In the genomic region with DNA sequence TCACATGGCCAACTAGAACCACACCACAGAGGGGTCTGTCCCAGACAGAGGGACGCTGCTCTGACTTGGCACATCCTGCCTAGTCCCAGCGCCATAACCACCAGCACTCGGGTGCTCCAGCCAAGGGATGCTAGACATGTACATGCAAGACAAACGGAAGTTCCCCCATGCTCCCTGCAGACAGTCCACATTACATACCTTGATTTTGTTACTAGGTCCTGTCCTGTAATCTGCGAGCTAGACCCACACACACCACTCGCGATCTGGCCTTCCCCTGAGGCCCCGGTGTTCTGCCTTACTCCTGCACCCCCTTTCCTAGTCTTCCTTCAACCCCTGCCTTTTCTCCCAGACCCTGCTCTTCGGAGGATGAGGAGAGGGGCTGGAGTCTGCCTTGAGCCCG, we compare ENCODE assay signal across 8 mouse cellular contexts. TPM values are rescaled to one million over a fixed set of nuclear protein-coding genes. Genes with fewer than 3 reads are reported as not detected.
DNase-seq lines count a peak whose midpoint lies in the region; ATAC-seq and TF ChIP-seq lines count a peak whose summit lies in the region.

No protein-coding gene starts in this region.

- H3K36me3 ChIP-seq in forebrain, embryonic 14.5 days (ENCODE audit: control insufficient read depth, insufficient read depth, low read length) = peaks cover 26% of the 10 kb centered on the region
- peaks cover 17% of the 10 kb centered on the region for H3K36me3 ChIP-seq in liver, embryonic 16.5 days (ENCODE audit: control insufficient read depth, insufficient read depth)

- DNase-seq in gastrocnemius, adult 2 months = peak; percentile 24
- DNase-seq in gastrocnemius, postnatal 25 days = no peak
- DNase-seq in 416B (ENCODE audit: low read depth) = peak; percentile 45
- no peak for DNase-seq in forebrain, embryonic 14.5 days (ENCODE audit: low spot score)
- no peak for DNase-seq in adrenal gland, adult (ENCODE audit: inconsistent age in 2 of 2, low spot score in 1 of 2)
- DNase-seq in left cerebral cortex, adult 9 months (ENCODE audit: low spot score in 2 of 2) = no peak
- DNase-seq in spleen, postnatal 14 days (ENCODE audit: low spot score in 2 of 2) = no peak

- peak overlapping the region; percentile 66 for H3K4me2 ChIP-seq in forebrain, embryonic 14.5 days (ENCODE audit: low read length)
- H3K4me2 ChIP-seq in liver, embryonic 16.5 days (ENCODE audit: low read depth, low read length) = peak overlapping the region; percentile 89

- intact Hi-C loops in gastrocnemius, adult 2 months (cut with DNase I) = no loop called here

- H3K9me3 ChIP-seq in forebrain, embryonic 14.5 days (replicated peaks; ENCODE audit: control insufficient read depth, low read length) = no peaks in the 10 kb centered on the region
- H3K9me3 ChIP-seq in liver, embryonic 16.5 days (replicated peaks; ENCODE audit: control insufficient read depth, low read length) = no peaks in the 10 kb centered on the region

- H3K4me3 ChIP-seq in gastrocnemius, adult 2 months = peak overlapping the region; percentile 73
- peak overlapping the region; percentile 35 for H3K4me3 ChIP-seq in forebrain, embryonic 14.5 days (ENCODE audit: low read depth, low read length)
- H3K4me3 ChIP-seq in liver, embryonic 16.5 days (ENCODE audit: low read depth, low read length) = peak overlapping the region; percentile 74

- H3K9ac ChIP-seq in forebrain, embryonic 14.5 days (ENCODE audit: low read length) = peak overlapping the region; percentile 62
- peak overlapping the region; percentile 74 for H3K9ac ChIP-seq in liver, embryonic 16.5 days (ENCODE audit: low read depth, low read length)

- WGBS in forebrain, embryonic 14.5 days = 44% methylated on average over 10 of the region's 10 CpGs
- WGBS in liver, embryonic 16.5 days (ENCODE audit: insufficient replicate concordance) = 4% methylated on average over 10 of the region's 10 CpGs

- ATAC-seq in forebrain, embryonic 14.5 days = no peak
- no peak for ATAC-seq in liver, embryonic 16.5 days (ENCODE audit: low read depth)

- peaks cover 6% of the 10 kb centered on the region; the same call in 1 of the 2 replicates for H3K4me1 ChIP-seq in forebrain, embryonic 14.5 days (ENCODE audit: control insufficient read depth, insufficient read depth, low read length)
- H3K4me1 ChIP-seq in liver, embryonic 16.5 days (ENCODE audit: control insufficient read depth, low read depth, low read length) = peaks cover 26% of the 10 kb centered on the region

- no peaks in the 10 kb centered on the region for H3K27me3 ChIP-seq in forebrain, embryonic 14.5 days (replicated peaks; ENCODE audit: control insufficient read depth, insufficient read depth, low read length)
- no peaks in the 10 kb centered on the region for H3K27me3 ChIP-seq in liver, embryonic 16.5 days (ENCODE audit: control insufficient read depth, insufficient read depth, low read depth, low read length)

- TF ChIP-seq CTCF in gastrocnemius, adult 2 months (IDR thresholded peaks at IDR 0.05) = no peak

- peak overlapping the region; percentile 81 for H3K27ac ChIP-seq in gastrocnemius, adult 2 months
- H3K27ac ChIP-seq in forebrain, embryonic 14.5 days (ENCODE audit: low read depth, low read length) = no peak overlapping the region
- peak overlapping the region; percentile 83 for H3K27ac ChIP-seq in liver, embryonic 16.5 days (ENCODE audit: low read length)

RNA-seq across cellular contexts. Expression of a gene that starts 0.6 kb away (rescaled TPM):
- total RNA-seq in gastrocnemius, adult 2 months (2021) = 1 to 10 TPM; 5.1 to 5.8 TPM
- 1 to 10 TPM; 5.2 to 7.0 TPM for total RNA-seq in gastrocnemius, postnatal 25 days (2021)
- polyA plus RNA-seq in forebrain, embryonic 14.5 days (2014; fragmentation: Nextera tagmentation; extraction: Ambion mirVana) = 5.8 and 9.1 TPM in 2 replicates
- polyA plus RNA-seq in liver, embryonic 16.5 days (2015; fragmentation: Nextera tagmentation; extraction: Ambion mirVana) = 28.7 and 33.8 TPM in 2 replicates

RNA-seq across cellular contexts. Expression of a gene that starts 6.2 kb away (rescaled TPM):
- total RNA-seq in gastrocnemius, adult 2 months (2021) = 100 to 1,000 TPM; 211 to 334 TPM
- total RNA-seq in gastrocnemius, postnatal 25 days (2021) = 100 to 1,000 TPM; 260 to 277 TPM
- 243 and 301 TPM in 2 replicates for polyA plus RNA-seq in forebrain, embryonic 14.5 days (2014; fragmentation: Nextera tagmentation; extraction: Ambion mirVana)
- 150 and 159 TPM in 2 replicates for polyA plus RNA-seq in liver, embryonic 16.5 days (2015; fragmentation: Nextera tagmentation; extraction: Ambion mirVana)

RNA-seq across cellular contexts. Expression of a gene that starts 23.3 kb away (rescaled TPM):
- total RNA-seq in gastrocnemius, adult 2 months (2021) = under 1 TPM; 0.77 to 0.98 TPM
- 1 to 10 TPM; 1.4 to 1.7 TPM for total RNA-seq in gastrocnemius, postnatal 25 days (2021)
- polyA plus RNA-seq in forebrain, embryonic 14.5 days (2014; fragmentation: Nextera tagmentation; extraction: Ambion mirVana) = 1.9 and 2.0 TPM in 2 replicates
- 8.7 and 10.0 TPM in 2 replicates for polyA plus RNA-seq in liver, embryonic 16.5 days (2015; fragmentation: Nextera tagmentation; extraction: Ambion mirVana)

RNA-seq across cellular contexts. Expression of a gene that starts 28.7 kb away (rescaled TPM):
- 1 to 10 TPM; 3.6 to 6.4 TPM for total RNA-seq in gastrocnemius, adult 2 months (2021)
- 10 to 100 TPM in 1 of 2 experiments, 1 to 10 TPM in 1; 8.4 to 10.2 TPM for total RNA-seq in gastrocnemius, postnatal 25 days (2021)
- polyA plus RNA-seq in forebrain, embryonic 14.5 days (2014; fragmentation: Nextera tagmentation; extraction: Ambion mirVana) = 7.5 and 9.4 TPM in 2 replicates
- polyA plus RNA-seq in liver, embryonic 16.5 days (2015; fragmentation: Nextera tagmentation; extraction: Ambion mirVana) = 33.9 and 35.8 TPM in 2 replicates

RNA-seq across cellular contexts. Expression of a gene that starts 52.1 kb away (rescaled TPM):
- total RNA-seq in gastrocnemius, adult 2 months (2021) = not detected
- total RNA-seq in gastrocnemius, postnatal 25 days (2021) = not detected
- not detected in 2 replicates for polyA plus RNA-seq in forebrain, embryonic 14.5 days (2014; fragmentation: Nextera tagmentation; extraction: Ambion mirVana)
- 0.07 and 0.12 TPM in 2 replicates for polyA plus RNA-seq in liver, embryonic 16.5 days (2015; fragmentation: Nextera tagmentation; extraction: Ambion mirVana)

Comparison
In these comparisons a context has a peak if more than half of its experiments do, and no peak if none do; other contexts are left out.
1. DNase-seq: peak in gastrocnemius, adult 2 months (single experiment) and 416B (single experiment); none in gastrocnemius, postnatal 25 days (single experiment), forebrain, embryonic 14.5 days (single experiment), adrenal gland, adult (0 of 2), left cerebral cortex, adult 9 months (0 of 2) and spleen, postnatal 14 days (0 of 2).
2. Peak in every context shown above with its lines, with median percentiles within 50 percentile points of each other: H3K4me3 ChIP-seq.